Mouse (Mus musculus): ENCODE measurements around the gene Cd2bp2.
A peak's percentile ranks its signal among the peaks of the same experiment; 100 is the strongest.
"Not testable (repeated sequence)": the region's sequence is repeated elsewhere in the genome, so short reads cannot be mapped to it uniquely, and the experiment has no call there.

Gene Cd2bp2

GRCm38 (mm10) chr7:127187351-127187750 is 8.5 kb downstream of the Cd2bp2 start:
- no peak for DNase-seq

GRCm38 (mm10) chr7:127185601-127186000 is 10.2 kb downstream of the Cd2bp2 start:
- peak; percentile 48 for DNase-seq

- DNase-seq: no peak
Measured at GRCm38 (mm10) chr7:127184720-127185119, 11.1 kb downstream of the Cd2bp2 start.

GRCm38 (mm10) chr7:127183828-127184227 is 12.0 kb downstream of the Cd2bp2 start:
- DNase-seq: peak; percentile 45

GRCm38 (mm10) chr7:127183345-127183744 is 12.5 kb downstream of the Cd2bp2 start:
- DNase-seq: no peak

GRCm38 (mm10) chr7:127181724-127182123 is 14.1 kb downstream of the Cd2bp2 start:
- not testable (repeated sequence) for DNase-seq

GRCm38 (mm10) chr7:127180783-127181182 is 15.1 kb downstream of the Cd2bp2 start:
- no peak for DNase-seq

- DNase-seq: no peak
Measured at GRCm38 (mm10) chr7:127176937-127177336, 18.9 kb downstream of the Cd2bp2 start.

GRCm38 (mm10) chr7:127166501-127166900 is 29.3 kb downstream of the Cd2bp2 start:
- peak; percentile 18 for DNase-seq

GRCm38 (mm10) chr7:127165607-127166493 is 30.0 kb downstream of the Cd2bp2 start:
- DNase-seq: peak; percentile 24

- no peak for DNase-seq
Measured at GRCm38 (mm10) chr7:127164002-127164401, 31.8 kb downstream of the Cd2bp2 start.

- DNase-seq: no peak
Measured at GRCm38 (mm10) chr7:127162546-127162945, 33.3 kb downstream of the Cd2bp2 start.

- no peak for DNase-seq
Measured at GRCm38 (mm10) chr7:127157548-127157947, 38.3 kb downstream of the Cd2bp2 start.

- no peak for DNase-seq
Measured at GRCm38 (mm10) chr7:127153477-127153876, 42.4 kb downstream of the Cd2bp2 start.

- no peak for DNase-seq
Measured at GRCm38 (mm10) chr7:127152464-127152863, 43.4 kb downstream of the Cd2bp2 start.

- DNase-seq: no peak
Measured at GRCm38 (mm10) chr7:127147901-127148300, 47.9 kb downstream of the Cd2bp2 start.

- DNase-seq: no peak
Measured at GRCm38 (mm10) chr7:127146267-127146603, 49.6 kb downstream of the Cd2bp2 start.

- no peak for DNase-seq
Measured at GRCm38 (mm10) chr7:127145387-127146266, 50.2 kb downstream of the Cd2bp2 start.

GRCm38 (mm10) chr7:127144412-127144811 is 51.4 kb downstream of the Cd2bp2 start:
- DNase-seq: peak; percentile 56

GRCm38 (mm10) chr7:127142666-127143065 is 53.2 kb downstream of the Cd2bp2 start:
- DNase-seq: no peak

GRCm38 (mm10) chr7:127142214-127142613 is 53.6 kb downstream of the Cd2bp2 start:
- no peak for DNase-seq

All from thymus, postnatal 14 days (tissue).